Mouse (Mus musculus): ENCODE results near the gene Serpina12. TPM values are rescaled to one million over a fixed set of nuclear protein-coding genes. Genes with fewer than 3 reads are reported as not detected.

The Serpina12 gene
- polyA plus RNA-seq, 1 experiment from 2014 or later = not detected

DNA sequence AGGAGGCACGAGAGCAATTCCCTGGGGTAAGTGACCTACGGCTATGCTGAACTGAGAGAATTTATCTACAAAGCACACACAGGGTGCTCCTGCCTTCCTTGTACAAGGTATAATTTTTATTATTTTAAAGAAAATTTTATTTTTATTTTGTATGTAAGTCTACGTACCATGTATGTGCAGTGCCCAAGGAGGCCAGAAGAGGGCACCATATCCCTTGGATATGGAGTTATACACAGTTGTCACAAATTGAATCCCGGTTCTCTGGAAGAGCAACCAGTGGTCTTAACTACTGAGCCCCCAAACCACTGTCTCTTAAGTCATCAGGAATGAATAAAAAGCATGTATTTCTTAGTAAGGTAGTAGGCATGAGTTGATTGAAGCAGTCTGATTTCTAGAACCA lies 59.3 kb downstream of the Serpina12 start:
- no peak overlapping the region for H3K27ac ChIP-seq (replicated peaks; ENCODE audit: low read depth, low read length)
- H3K36me3 ChIP-seq (ENCODE audit: control insufficient read depth, insufficient read depth, low read length) = no peaks in the 10 kb centered on the region
- DNase-seq = peak; percentile 73
- no peaks in the 10 kb centered on the region for H3K4me1 ChIP-seq (ENCODE audit: control insufficient read depth, insufficient read depth, low read length)
- 71% methylated on average over 4 of the region's 4 CpGs for WGBS
- ATAC-seq (ENCODE audit: low FRiP score, low TSS enrichment) = no peak
- H3K4me2 ChIP-seq (ENCODE audit: low read length) = no peak overlapping the region
- no peak overlapping the region for H3K9ac ChIP-seq (replicated peaks; ENCODE audit: low read length)
- H3K4me3 ChIP-seq (replicated peaks; ENCODE audit: low read depth, low read length) = no peak overlapping the region
- no peaks in the 10 kb centered on the region for H3K9me3 ChIP-seq (ENCODE audit: control insufficient read depth, low read length)
- no peaks in the 10 kb centered on the region for H3K27me3 ChIP-seq (ENCODE audit: control insufficient read depth, insufficient read depth, low read length)

GRCm38 (mm10) chr12:103981646-103982360 lies 62.4 kb downstream of the Serpina12 start:
- no peaks in the 10 kb centered on the region for H3K27me3 ChIP-seq (ENCODE audit: control insufficient read depth, insufficient read depth, low read length)
- 77% methylated on average over 7 of the region's 7 CpGs for WGBS
- no peak for ATAC-seq (ENCODE audit: low FRiP score, low TSS enrichment)

More at GRCm38 (mm10) chr12:103981646-103982360, 62.4 kb downstream of the Serpina12 start:
- Histone ChIP-seq H3K9ac (replicated peaks; ENCODE audit: low read length) (no peak overlapping the region), H3K4me2 (ENCODE audit: low read length) (no peak overlapping the region), H3K9me3 (ENCODE audit: control insufficient read depth, low read length) (no peaks in the 10 kb centered on the region), H3K36me3 (ENCODE audit: control insufficient read depth, insufficient read depth, low read length) (no peaks in the 10 kb centered on the region), H3K4me3 (replicated peaks; ENCODE audit: low read depth, low read length) (no peak overlapping the region), H3K4me1 (ENCODE audit: control insufficient read depth, insufficient read depth, low read length) (no peaks in the 10 kb centered on the region), H3K27ac (replicated peaks; ENCODE audit: low read depth, low read length) (no peak overlapping the region)
- DNase-seq = peak; percentile 16

Other genes with a start within 250 kb of the Serpina12 start
- not detected in 2 replicates for gene Serpina1b, start 214.1 kb downstream of the Serpina12 start, polyA plus RNA-seq (2014; fragmentation: Nextera tagmentation; extraction: Ambion mirVana)
- gene Serpina1a, start 180.9 kb downstream of the Serpina12 start, polyA plus RNA-seq (2014; fragmentation: Nextera tagmentation; extraction: Ambion mirVana) = not detected in 2 replicates
- not detected in 2 replicates for gene Serpina1c, start 139.6 kb downstream of the Serpina12 start, polyA plus RNA-seq (2014; fragmentation: Nextera tagmentation; extraction: Ambion mirVana)
- not detected in 2 replicates for gene Serpina1e, start 85.5 kb downstream of the Serpina12 start, polyA plus RNA-seq (2014; fragmentation: Nextera tagmentation; extraction: Ambion mirVana)
- gene Serpina11, start 54.5 kb downstream of the Serpina12 start, polyA plus RNA-seq (2014; fragmentation: Nextera tagmentation; extraction: Ambion mirVana) = not detected in 2 replicates
- not detected in 2 replicates for gene Serpina9, start 30.7 kb downstream of the Serpina12 start, polyA plus RNA-seq (2014; fragmentation: Nextera tagmentation; extraction: Ambion mirVana)
- not detected in 2 replicates for gene Serpina5, start 56.7 kb upstream of the Serpina12 start, polyA plus RNA-seq (2014; fragmentation: Nextera tagmentation; extraction: Ambion mirVana)
- not detected in 2 replicates for gene Serpina3a, start 68.3 kb upstream of the Serpina12 start, polyA plus RNA-seq (2014; fragmentation: Nextera tagmentation; extraction: Ambion mirVana)
- gene Serpina3b, start 83.6 kb upstream of the Serpina12 start, polyA plus RNA-seq (2014; fragmentation: Nextera tagmentation; extraction: Ambion mirVana) = not detected in 2 replicates
- gene Serpina3c, start 109.4 kb upstream of the Serpina12 start, polyA plus RNA-seq (2014; fragmentation: Nextera tagmentation; extraction: Ambion mirVana) = not detected in 2 replicates
- 0.43 TPM in 1 of 2 replicates, not detected in the other for gene Serpina3f, start 170.1 kb upstream of the Serpina12 start, polyA plus RNA-seq (2014; fragmentation: Nextera tagmentation; extraction: Ambion mirVana)
- 0.45 and 1.5 TPM in 2 replicates for gene Serpina3g, start 191.8 kb upstream of the Serpina12 start, polyA plus RNA-seq (2014; fragmentation: Nextera tagmentation; extraction: Ambion mirVana)
- gene Serpina3i, start 218.7 kb upstream of the Serpina12 start, polyA plus RNA-seq (2014; fragmentation: Nextera tagmentation; extraction: Ambion mirVana) = not detected in 2 replicates

Data from midbrain, embryonic 14.5 days (tissue).